In the genomic region with DNA sequence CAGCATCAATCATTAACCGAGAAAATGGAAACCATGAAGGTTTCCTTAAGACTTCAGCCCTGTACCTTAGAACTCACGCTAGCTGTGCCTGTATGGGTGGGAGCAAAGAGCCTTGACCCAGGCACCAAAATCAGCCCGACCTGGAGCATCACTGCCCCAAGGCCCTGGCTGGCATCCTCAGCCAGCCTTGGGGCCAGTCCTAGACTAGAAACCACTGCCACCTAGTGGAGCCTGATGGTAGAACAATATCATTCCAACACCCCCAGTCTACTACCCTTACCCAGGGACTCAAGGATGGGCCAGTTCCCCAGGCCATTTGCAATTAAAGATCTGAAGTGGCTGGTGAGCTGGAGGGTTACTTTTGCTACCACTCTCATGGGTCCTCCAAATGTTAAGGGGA, we compare ENCODE assay signal across 7 mouse cellular contexts. TPM values are rescaled to one million over a fixed set of nuclear protein-coding genes. Genes with fewer than 3 reads are reported as not detected.
DNase-seq lines count a peak whose midpoint lies in the region; ATAC-seq and TF ChIP-seq lines count a peak whose summit lies in the region.

No protein-coding gene starts in this region.

- H3K4me3 ChIP-seq in hindbrain, postnatal 0 days (ENCODE audit: low read length) = no peak overlapping the region
- no peak overlapping the region for H3K4me3 ChIP-seq in limb, embryonic 11.5 days (ENCODE audit: low read depth, low read length)

- 0 out of 2 replicates have a peak, but pooled peaks cover 2% of the 10 kb centered on the region for H3K4me1 ChIP-seq in hindbrain, postnatal 0 days (ENCODE audit: insufficient read depth, low read length)
- no peaks in the 10 kb centered on the region for H3K4me1 ChIP-seq in limb, embryonic 11.5 days (ENCODE audit: control insufficient read depth, insufficient read depth, low read length)

- WGBS in hindbrain, postnatal 0 days = 38% methylated on average over 3 of the region's 3 CpGs
- WGBS in limb, embryonic 11.5 days = 39% methylated on average over 3 of the region's 3 CpGs

- no peaks in the 10 kb centered on the region for H3K27me3 ChIP-seq in hindbrain, postnatal 0 days (ENCODE audit: insufficient read depth, low read length)
- H3K27me3 ChIP-seq in limb, embryonic 11.5 days (ENCODE audit: control insufficient read depth, insufficient read depth, low read length) = no peaks in the 10 kb centered on the region

- H3K36me3 ChIP-seq in hindbrain, postnatal 0 days (ENCODE audit: insufficient read depth, low read length) = peaks cover 3% of the 10 kb centered on the region; the same call in 1 of the 2 replicates
- peaks cover 2% of the 10 kb centered on the region; the same call in 1 of the 2 replicates for H3K36me3 ChIP-seq in limb, embryonic 11.5 days (ENCODE audit: control insufficient read depth, insufficient read depth, low read length)

- no peaks in the 10 kb centered on the region for H3K9me3 ChIP-seq in hindbrain, postnatal 0 days (ENCODE audit: low read length)
- no peaks in the 10 kb centered on the region for H3K9me3 ChIP-seq in limb, embryonic 11.5 days (ENCODE audit: control insufficient read depth, low read length)

- peak; percentile 78; the same call in 1 of the 2 replicates for ATAC-seq in hindbrain, postnatal 0 days
- ATAC-seq in limb, embryonic 11.5 days (ENCODE audit: insufficient number of reproducible peaks, low FRiP score, low TSS enrichment, low read depth) = no peak

- DNase-seq in urinary bladder, postnatal 14 days (ENCODE audit: low spot score) = peak; percentile 48
- no peak for DNase-seq in urinary bladder, postnatal 10 days (ENCODE audit: low spot score)
- DNase-seq in adrenal gland, postnatal 10 days = peak; percentile 77
- peak; percentile 73 for DNase-seq in embryo, embryonic 10 days (ENCODE audit: low spot score)
- peak; percentile 72 for DNase-seq in hindbrain, postnatal 0 days (ENCODE audit: low spot score)
- DNase-seq in limb, embryonic 11.5 days (ENCODE audit: low spot score) = peak; percentile 72
- DNase-seq in retina, embryonic 14.5 days (ENCODE audit: low spot score) = peak; percentile 86

- no peak overlapping the region for H3K9ac ChIP-seq in hindbrain, postnatal 0 days (replicated peaks; ENCODE audit: low read length)
- no peak overlapping the region for H3K9ac ChIP-seq in limb, embryonic 11.5 days (ENCODE audit: low read length)

- peak; percentile 77 for TF ChIP-seq CTCF in hindbrain, postnatal 0 days (IDR thresholded peaks at IDR 0.05; ENCODE audit: low read depth)

- no peak overlapping the region for H3K27ac ChIP-seq in hindbrain, postnatal 0 days
- H3K27ac ChIP-seq in limb, embryonic 11.5 days (replicated peaks; ENCODE audit: low read depth, low read length) = no peak overlapping the region

- H3K4me2 ChIP-seq in hindbrain, postnatal 0 days (ENCODE audit: low read depth, low read length) = no peak overlapping the region
- no peak overlapping the region for H3K4me2 ChIP-seq in limb, embryonic 11.5 days (ENCODE audit: low read depth, severe bottlenecking)

RNA-seq across cellular contexts. Expression of a gene that starts 5.7 kb away (rescaled TPM):
- 10 to 100 TPM; 52.9 to 57.9 TPM for total RNA-seq in adrenal gland, postnatal 10 days (2021)
- total RNA-seq in hindbrain, postnatal 0 days (2014; rRNA removed) = 31.7 and 33.1 TPM in 2 replicates
- polyA plus RNA-seq in hindbrain, postnatal 0 days (2015; fragmentation: Nextera tagmentation; extraction: Ambion mirVana) = 15.7 and 17.5 TPM in 2 replicates
- polyA plus RNA-seq in limb, embryonic 11.5 days (2014; fragmentation: Nextera tagmentation; extraction: Ambion mirVana) = 25.6 and 25.8 TPM in 2 replicates

RNA-seq across cellular contexts. Expression of a gene that starts 22.2 kb away (rescaled TPM):
- 10 to 100 TPM; 17.0 to 18.9 TPM for total RNA-seq in adrenal gland, postnatal 10 days (2021)
- not detected in 2 replicates for total RNA-seq in hindbrain, postnatal 0 days (2014; rRNA removed)
- polyA plus RNA-seq in hindbrain, postnatal 0 days (2015; fragmentation: Nextera tagmentation; extraction: Ambion mirVana) = 0.19 and 0.24 TPM in 2 replicates
- polyA plus RNA-seq in limb, embryonic 11.5 days (2014; fragmentation: Nextera tagmentation; extraction: Ambion mirVana) = 0.15 TPM in 1 of 2 replicates, not detected in the other

Comparison
In these comparisons a context has a peak if more than half of its experiments do, and no peak if none do; other contexts are left out.
1. RNA of a gene that starts 22.2 kb away (total RNA-seq): 17.0 to 18.9 TPM in adrenal gland, postnatal 10 days; not detected in hindbrain, postnatal 0 days; every median in the first group is over 10 times any median in the second.